Mouse (Mus musculus) intestine, embryonic 14.5 days (tissue): ENCODE measurements at regions not wholly inside any gene's neighbourhood (a gene's known extent, or its start where the extent isn't known, plus 50 kb on each side); places are given as distances from the start of the nearest gene placed in this dataset.

Source experiments
- ATAC-seq: fragments of 200-750 bp; cut with Nextera tagmentation; replicated peaks from 2 replicates; pipeline ENCODE4 v1.8.0; 2017; ENCODE audit warnings: low read depth, moderate number of reproducible peaks, moderate TSS enrichment, moderate library complexity; ENCODE audit not compliant: low FRiP score, low TSS enrichment
- DNase-seq: peaks from one replicate; pipeline ENCODE4 v3.0.0-alpha.2; 2018; ENCODE audit warnings: low spot score
- H3K27ac ChIP-seq: fragments of 300-500 bp; sonication (generic); 2 replicates; pipeline ENCODE4 v1.5.1; 2014; ENCODE audit warnings: low read depth, mild to moderate bottlenecking, control low read depth
- H3K27me3 ChIP-seq: fragments of 300-500 bp; sonication (generic); replicated peaks from 2 replicates; pipeline ENCODE4 v1.6.1; 2014; ENCODE audit warnings: low read length, control low read depth; ENCODE audit not compliant: control insufficient read depth, insufficient read depth
- H3K36me3 ChIP-seq: fragments of 300-500 bp; sonication (generic); 2 replicates; pipeline ENCODE4 v1.6.1; 2014; ENCODE audit warnings: low read length, control low read depth; ENCODE audit not compliant: control insufficient read depth, insufficient read depth
- H3K4me1 ChIP-seq: fragments of 300-500 bp; sonication (generic); replicated peaks from 2 replicates; pipeline ENCODE4 v1.6.1; 2014; ENCODE audit warnings: low read length, control low read depth, mixed read lengths; ENCODE audit not compliant: control insufficient read depth, insufficient read depth
- H3K4me2 ChIP-seq: fragments of 300-500 bp; sonication (generic); 2 replicates; pipeline ENCODE4 v1.6.1; 2014; ENCODE audit warnings: low read length
- H3K4me3 ChIP-seq: fragments of 300-500 bp; sonication (generic); 2 replicates; pipeline ENCODE4 v1.5.1; 2014; ENCODE audit warnings: low read depth, low read length, control low read depth, mixed read lengths
- H3K9ac ChIP-seq: fragments of 300-500 bp; sonication (generic); 2 replicates; pipeline ENCODE4 v1.6.1; 2014; ENCODE audit warnings: mild to moderate bottlenecking, low read length
- H3K9me3 ChIP-seq: fragments of 300-500 bp; sonication (generic); 2 replicates; pipeline ENCODE4 v1.6.1; 2016; ENCODE audit warnings: low read length, control low read depth; ENCODE audit not compliant: control insufficient read depth
- whole genome bisulfite sequencing: fragments of 180-500 bp; shearing (Covaris S2); extraction: QIAGEN DNeasy Blood & Tissue Kit; methylation state at CpG from one replicate; pipeline ENCODE4 v1.1.7; 2014; 5-methylcytosine and 5-hydroxymethylcytosine counted together

GRCm38 (mm10) chr1:32887728-32888127, 340.6 kb upstream of the Gm5415 start:
- DNase-seq, result no peak
- no peak for ATAC-seq
- Histone ChIP-seq H3K9me3 (no peaks in the 10 kb centered on the region), H3K36me3 (no peaks in the 10 kb centered on the region), H3K27me3 (no peaks in the 10 kb centered on the region), H3K4me1 (no peaks in the 10 kb centered on the region), H3K27ac (no peak overlapping the region), H3K4me3 (no peak overlapping the region), H3K4me2 (no peak overlapping the region), H3K9ac (no peak overlapping the region)

DNA sequence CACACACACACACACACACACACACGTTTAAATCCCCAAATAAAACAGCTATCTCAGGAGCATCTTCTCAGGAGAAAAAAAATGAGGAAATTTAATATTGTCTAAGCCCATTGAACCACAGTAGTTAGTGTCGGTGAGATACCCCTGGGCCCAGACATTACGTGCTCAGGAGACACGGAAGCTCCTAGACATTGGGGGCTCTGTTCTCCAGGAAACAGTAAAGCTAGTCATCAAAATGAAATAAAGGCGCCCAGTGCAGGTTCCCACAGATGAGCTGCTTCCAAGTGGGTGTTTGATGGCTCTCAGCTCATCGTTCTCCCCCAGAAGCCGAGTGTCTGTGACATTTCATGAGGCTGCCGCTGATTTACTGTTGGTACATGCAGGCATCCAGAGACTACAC, 325.8 kb upstream of the Gm5415 start:
- ATAC-seq, result no peak
- Histone ChIP-seq H3K4me1 (no peaks in the 10 kb centered on the region), H3K4me2 (no peak overlapping the region), H3K27me3 (no peaks in the 10 kb centered on the region), H3K9ac (no peak overlapping the region), H3K4me3 (no peak overlapping the region), H3K27ac (no peak overlapping the region), H3K9me3 (no peaks in the 10 kb centered on the region), H3K36me3 (no peaks in the 10 kb centered on the region)
- 60% methylated on average over 8 of the region's 8 CpGs for WGBS
- no peak for DNase-seq

DNA sequence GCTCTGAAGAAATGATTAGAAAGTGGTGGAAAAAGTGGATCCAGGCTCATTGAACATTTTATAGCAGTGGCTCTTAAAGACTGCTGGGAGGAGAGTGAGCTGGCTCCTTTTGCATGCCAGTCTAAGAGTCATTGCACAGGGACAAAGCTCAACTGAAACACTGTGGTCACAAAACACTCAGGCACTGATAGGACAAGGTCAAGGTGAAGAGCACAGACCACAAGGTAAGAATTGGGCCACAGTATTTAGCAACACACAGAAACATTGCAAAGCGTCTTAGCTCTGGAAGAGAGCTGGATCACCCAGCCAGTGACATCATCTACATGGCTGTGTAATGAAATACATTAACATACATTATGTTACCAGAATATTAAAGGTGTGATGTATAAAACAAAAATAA, 319.0 kb upstream of the Gm5415 start:
- H3K4me1 ChIP-seq, result no peaks in the 10 kb centered on the region
- no peak for DNase-seq

DNA sequence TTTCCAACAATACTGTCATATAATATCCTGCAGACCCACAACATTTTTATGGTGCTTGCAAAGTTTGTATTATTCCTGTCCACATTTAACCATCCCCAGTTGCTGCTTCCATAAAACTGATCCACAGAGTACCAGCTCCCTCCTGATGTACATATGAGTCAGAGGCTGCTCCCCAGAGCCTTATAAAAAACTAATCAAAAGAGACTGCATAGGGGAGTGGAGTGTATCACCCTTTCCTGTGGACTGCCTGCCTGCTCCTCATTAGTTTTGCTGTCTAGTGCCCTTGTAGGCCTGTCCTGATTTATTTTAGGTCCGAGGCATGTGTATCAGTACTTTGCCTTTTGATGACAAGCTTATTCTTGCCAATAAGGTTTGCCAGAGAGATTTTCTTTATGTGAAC, 310.9 kb upstream of the Gm5415 start:
- Histone ChIP-seq H3K9me3 (no peaks in the 10 kb centered on the region), H3K36me3 (no peaks in the 10 kb centered on the region), H3K27ac (no peak overlapping the region), H3K4me2 (no peak overlapping the region), H3K9ac (no peak overlapping the region), H3K27me3 (no peaks in the 10 kb centered on the region), H3K4me3 (no peak overlapping the region), H3K4me1 (no peaks in the 10 kb centered on the region)
- WGBS, result 77% methylated on average over 1 of the region's 1 CpGs
- DNase-seq (no peak), ATAC-seq (no peak)

More for the DNA sequence above, 319.0 kb upstream of the Gm5415 start:
- Histone ChIP-seq H3K27ac (no peak overlapping the region), H3K9ac (no peak overlapping the region), H3K27me3 (no peaks in the 10 kb centered on the region), H3K9me3 (no peaks in the 10 kb centered on the region), H3K4me2 (no peak overlapping the region), H3K36me3 (no peaks in the 10 kb centered on the region), H3K4me3 (no peak overlapping the region)
- 85% methylated on average over 1 of the region's 1 CpGs for WGBS
- no peak for ATAC-seq
